Mouse (Mus musculus) C2C12 (cell line): ENCODE data around the gene Enox1.
"Not testable (repeated sequence)": the region's sequence is repeated elsewhere in the genome, so short reads cannot be mapped to it uniquely, and the experiment has no call there.

Experiments used
- CTCF ChIP-seq: IDR thresholded peaks from one replicate; pipeline ENCODE4 v1.5.1; 2011; ENCODE audit not compliant: control insufficient read depth, insufficient read depth, insufficient read length
- FOSL1 ChIP-seq: IDR thresholded peaks from one replicate; pipeline ENCODE4 v1.8.0; 2011; ENCODE audit warnings: mild to moderate bottlenecking, low read length; ENCODE audit not compliant: poor library complexity, insufficient read depth, severe bottlenecking
- MYOG ChIP-seq: IDR thresholded peaks from one replicate; pipeline ENCODE4 v1.6.1; 2011; ENCODE audit not compliant: control insufficient read depth, insufficient read length; ENCODE audit errors: extremely low read depth
- USF1 ChIP-seq: IDR thresholded peaks from one replicate; pipeline ENCODE4 v1.6.1; 2011; ENCODE audit warnings: low read depth, mild to moderate bottlenecking, control low read depth, moderate library complexity

- not testable (repeated sequence) for TF ChIP-seq CTCF, USF1, MYOG, FOSL1
Observed at GRCm38 (mm10) chr14:77110622-77111021, 45.9 kb upstream of the Enox1 start.
